Mouse (Mus musculus) midbrain, embryonic 14.5 days (tissue): Measurements from ENCODE around the gene Tspear. TPM values are rescaled to one million over a fixed set of nuclear protein-coding genes. Genes with fewer than 3 reads are reported as not detected.
"Not testable (repeated sequence)": the region's sequence is repeated elsewhere in the genome, so short reads cannot be mapped to it uniquely, and the experiment has no call there.

Source experiments
- ATAC-seq: fragments of 200-750 bp; cut with Nextera tagmentation; 2 replicates; pipeline ENCODE4 v1.8.0; 2017; ENCODE audit warnings: moderate number of reproducible peaks, moderate library complexity; ENCODE audit not compliant: low FRiP score, low TSS enrichment
- DNase-seq: peaks from one replicate; pipeline ENCODE4 v3.0.0-alpha.2; 2015
- H3K27ac ChIP-seq: fragments of 300-500 bp; sonication (generic); replicated peaks from 2 replicates; pipeline ENCODE4 v1.5.1; 2014; ENCODE audit warnings: mild to moderate bottlenecking, low read depth, low read length, moderate library complexity
- H3K27me3 ChIP-seq: fragments of 300-500 bp; sonication (generic); 2 replicates; pipeline ENCODE4 v1.6.1; 2014; ENCODE audit warnings: low read length, control low read depth, mixed read lengths; ENCODE audit not compliant: control insufficient read depth, insufficient read depth
- H3K36me3 ChIP-seq: fragments of 300-500 bp; sonication (generic); 2 replicates; pipeline ENCODE4 v1.6.1; 2014; ENCODE audit warnings: low read length, control low read depth; ENCODE audit not compliant: control insufficient read depth, insufficient read depth
- H3K4me1 ChIP-seq: fragments of 300-500 bp; sonication (generic); 2 replicates; pipeline ENCODE4 v1.6.1; 2014; ENCODE audit warnings: mild to moderate bottlenecking, antibody characterized with exemption, low read length, control low read depth; ENCODE audit not compliant: control insufficient read depth, insufficient read depth
- H3K4me2 ChIP-seq: fragments of 300-500 bp; sonication (generic); 2 replicates; pipeline ENCODE4 v1.6.1; 2014; ENCODE audit warnings: mild to moderate bottlenecking, low read length, moderate library complexity
- H3K4me3 ChIP-seq: fragments of 300-500 bp; sonication (generic); replicated peaks from 2 replicates; pipeline ENCODE4 v1.5.1; 2014; ENCODE audit warnings: low read depth, low read length
- H3K9ac ChIP-seq: fragments of 300-500 bp; sonication (generic); replicated peaks from 2 replicates; pipeline ENCODE4 v1.6.1; 2014; ENCODE audit warnings: mild to moderate bottlenecking, low read length, moderate library complexity
- H3K9me3 ChIP-seq: fragments of 300-500 bp; sonication (generic); 2 replicates; pipeline ENCODE4 v1.6.1; 2016; ENCODE audit warnings: low read length, control low read depth, mixed read lengths; ENCODE audit not compliant: control insufficient read depth
- WGBS: fragments of 180-500 bp; shearing (Covaris S2); extraction: QIAGEN DNeasy Blood & Tissue Kit; methylation state at CpG from one replicate; pipeline ENCODE4 v1.1.7; 2014; 5-methylcytosine and 5-hydroxymethylcytosine counted together
- polyA plus RNA-seq: library from polyadenylated mRNA; unstranded; fragments of >200 nt; fragmentation: Nextera tagmentation; extraction: Ambion mirVana; gene quantifications from 2 replicates; pipeline ENCODE4 v1.2.1, GENCODE M21; 2014

The Tspear gene
- polyA plus RNA-seq, 1 experiment from 2014 or later: 0.88 TPM

GRCm38 (mm10) chr10:77687021-77687420, 652 bp downstream of the Tspear start:
- Histone ChIP-seq H3K27ac (no peak overlapping the region), H3K9me3 (no peaks in the 10 kb centered on the region), H3K36me3 (no peaks in the 10 kb centered on the region), H3K27me3 (peaks cover 11% of the 10 kb centered on the region; the same call in 1 of the 2 replicates), H3K4me3 (no peak overlapping the region), H3K9ac (no peak overlapping the region), H3K4me2 (no peak overlapping the region), H3K4me1 (peaks cover 4% of the 10 kb centered on the region; the same call in 1 of the 2 replicates)
- ATAC-seq: no peak
- WGBS: 35% methylated on average over 10 of the region's 10 CpGs
- DNase-seq: no peak

DNA sequence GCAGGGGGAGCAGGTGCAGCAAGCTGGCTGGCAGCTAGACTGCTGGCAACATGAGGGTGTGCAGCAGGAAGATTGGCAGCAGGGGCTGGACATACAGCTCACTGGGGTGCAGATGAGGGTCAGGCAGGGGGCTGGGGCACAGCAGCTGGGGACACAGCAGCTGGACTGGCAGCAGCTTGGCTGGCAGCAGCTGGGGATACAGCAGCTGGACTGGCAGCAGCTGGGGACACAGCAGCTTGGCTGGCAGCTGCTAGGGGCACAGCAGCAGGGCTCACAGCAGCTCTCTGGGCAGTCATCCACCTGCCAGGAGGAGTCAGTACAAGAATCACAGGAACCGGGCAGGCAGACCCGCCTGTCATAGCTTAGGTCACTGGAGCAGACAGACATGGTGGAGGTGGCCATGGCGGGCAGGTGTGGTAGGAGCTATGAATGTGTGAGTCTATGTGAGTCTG, 4.0 kb downstream of the Tspear start, which contains the start of gene Gm19402:
Gm19402 (minus strand) TSS at position 402 of the 452 bp plus-strand sequence.
- not testable (repeated sequence) for H3K4me2 ChIP-seq, H3K4me3 ChIP-seq, DNase-seq, H3K4me1 ChIP-seq, H3K9me3 ChIP-seq, H3K9ac ChIP-seq, H3K36me3 ChIP-seq, H3K27ac ChIP-seq, H3K27me3 ChIP-seq, ATAC-seq
- 51% methylated on average over 3 of the region's 3 CpGs for WGBS

- no peaks in the 10 kb centered on the region for H3K4me1 ChIP-seq
- 41% methylated on average over 4 of the region's 4 CpGs for WGBS
- no peak within 1 kb of the TSS for H3K4me2 ChIP-seq
- no peak within 1 kb of the TSS for H3K9ac ChIP-seq
- H3K4me3 ChIP-seq: no peak within 1 kb of the TSS
- DNase-seq (no peak), ATAC-seq (no peak)
- H3K27me3 ChIP-seq: no peaks in the 10 kb centered on the region
- H3K36me3 ChIP-seq: no peaks in the 10 kb centered on the region
- no peak within 1 kb of the TSS for H3K27ac ChIP-seq
- H3K9me3 ChIP-seq: no peaks in the 10 kb centered on the region
Measured at GRCm38 (mm10) chr10:77697133-77697532, 10.8 kb downstream of the Tspear start, which contains the start of gene Gm9508. Gene Gm9508, minus strand, starts transcription at chr10:77697233.

- no peaks in the 10 kb centered on the region for H3K27me3 ChIP-seq
- WGBS: 88% methylated on average over 1 of the region's 1 CpGs
- 0 out of 2 replicates have a peak, but pooled peaks cover 5% of the 10 kb centered on the region for H3K9me3 ChIP-seq
- H3K4me3 ChIP-seq: no peak within 1 kb of the TSS
- no peak within 1 kb of the TSS for H3K9ac ChIP-seq
- H3K36me3 ChIP-seq: no peaks in the 10 kb centered on the region
- DNase-seq (no peak), ATAC-seq (no peak)
- no peak within 1 kb of the TSS for H3K4me2 ChIP-seq
- H3K27ac ChIP-seq: no peak within 1 kb of the TSS
- H3K4me1 ChIP-seq: no peaks in the 10 kb centered on the region
Measured at GRCm38 (mm10) chr10:77706326-77706725, 20.0 kb downstream of the Tspear start, which contains the start of gene Gm10272. Gene Gm10272, plus strand, starts transcription at chr10:77706626.

DNA sequence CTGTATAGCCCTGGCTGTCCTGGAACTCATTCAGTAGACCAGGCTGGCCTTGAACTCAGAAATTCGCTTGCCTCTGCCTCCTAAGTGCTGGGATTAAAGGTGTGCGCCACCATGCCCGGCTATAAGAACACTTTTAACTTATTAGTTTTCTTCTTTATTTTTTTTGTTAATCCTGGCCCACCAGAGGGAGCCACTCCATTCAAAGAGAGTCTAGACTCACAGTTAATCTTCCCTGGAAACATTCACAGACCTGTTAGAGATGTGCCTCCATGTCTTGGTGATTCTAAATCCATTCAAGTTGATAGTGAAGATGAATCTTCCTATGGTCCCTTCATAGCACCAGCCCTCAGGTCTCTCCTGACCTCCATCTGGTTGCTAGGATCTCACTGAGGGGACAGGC, 23.5 kb downstream of the Tspear start:
- 78% methylated on average over 3 of the region's 3 CpGs for WGBS
- Histone ChIP-seq H3K27ac (no peak overlapping the region), H3K36me3 (no peaks in the 10 kb centered on the region), H3K4me3 (no peak overlapping the region), H3K4me2 (no peak overlapping the region), H3K9me3 (0 out of 2 replicates have a peak, but pooled peaks cover 2% of the 10 kb centered on the region), H3K4me1 (no peaks in the 10 kb centered on the region), H3K9ac (no peak overlapping the region), H3K27me3 (no peaks in the 10 kb centered on the region)
- no peak for ATAC-seq
- peak; percentile 28 for DNase-seq

- H3K4me2 ChIP-seq, DNase-seq, H3K9me3 ChIP-seq, H3K9ac ChIP-seq, H3K36me3 ChIP-seq, ATAC-seq, H3K4me3 ChIP-seq, H3K27me3 ChIP-seq, H3K4me1 ChIP-seq, H3K27ac ChIP-seq: not testable (repeated sequence)
Measured at GRCm38 (mm10) chr10:77711157-77711556, 24.8 kb downstream of the Tspear start, which contains the start of gene Gm10024. Gene Gm10024, plus strand, starts transcription at chr10:77711457.

DNA sequence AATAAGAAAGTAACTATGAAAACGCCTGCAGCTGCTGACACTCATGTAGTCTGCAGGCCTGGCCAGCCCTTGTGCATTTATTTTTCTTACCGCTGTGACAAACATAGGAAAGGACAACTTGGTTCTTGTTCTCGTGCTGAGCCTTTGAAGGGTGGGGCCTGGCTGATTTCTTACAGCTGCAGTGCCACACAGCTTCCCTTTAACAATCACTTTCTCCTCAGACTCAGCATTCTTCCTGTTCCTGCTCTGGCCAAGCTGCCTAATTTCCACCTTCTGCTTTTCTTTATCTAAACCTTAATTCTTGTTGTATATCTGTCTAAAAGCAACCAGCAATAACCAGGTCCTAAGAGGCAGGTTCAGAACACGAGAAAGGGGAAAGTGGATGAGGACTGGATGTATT, 27.4 kb downstream of the Tspear start:
- no peak for DNase-seq
- ATAC-seq: no peak
- Histone ChIP-seq H3K4me2 (no peak overlapping the region), H3K4me1 (no peaks in the 10 kb centered on the region), H3K36me3 (no peaks in the 10 kb centered on the region), H3K27ac (no peak overlapping the region), H3K4me3 (no peak overlapping the region), H3K9me3 (no peaks in the 10 kb centered on the region), H3K27me3 (no peaks in the 10 kb centered on the region), H3K9ac (no peak overlapping the region)
- 78% methylated on average over 4 of the region's 4 CpGs for WGBS

- Histone ChIP-seq H3K9ac (no peak within 1 kb of the TSS), H3K4me1 (no peaks in the 10 kb centered on the region), H3K27me3 (no peaks in the 10 kb centered on the region), H3K27ac (no peak within 1 kb of the TSS), H3K4me2 (no peak within 1 kb of the TSS), H3K9me3 (no peaks in the 10 kb centered on the region), H3K4me3 (no peak within 1 kb of the TSS), H3K36me3 (no peaks in the 10 kb centered on the region)
- 87% methylated on average over 1 of the region's 1 CpGs for WGBS
- no peak for DNase-seq
- ATAC-seq: no peak
Measured at GRCm38 (mm10) chr10:77715507-77715906, 29.1 kb downstream of the Tspear start, which contains the start of gene Gm10142. Gene Gm10142, plus strand, starts transcription at chr10:77715807.

GRCm38 (mm10) chr10:77720299-77720698, 33.9 kb downstream of the Tspear start, which contains the start of gene Krtap12-1:
Gene Krtap12-1, plus strand, starts transcription at chr10:77720599.
- not testable (repeated sequence) for H3K9me3 ChIP-seq, H3K27ac ChIP-seq, H3K4me1 ChIP-seq, ATAC-seq, H3K27me3 ChIP-seq, H3K4me2 ChIP-seq, H3K9ac ChIP-seq, H3K36me3 ChIP-seq, H3K4me3 ChIP-seq, DNase-seq
- WGBS: 87% methylated on average over 1 of the region's 1 CpGs
